Mouse (Mus musculus): ENCODE data around the gene Wbp1l. TPM values are rescaled to one million over a fixed set of nuclear protein-coding genes. Genes with fewer than 3 reads are reported as not detected.

Wbp1l gene
- total and polyA plus RNA-seq, 2 experiments from 2014 or later, result 27.1 to 44.8 TPM

- ATAC-seq (ENCODE audit: low FRiP score), result no peak
- no peak overlapping the region for H3K4me2 ChIP-seq (ENCODE audit: low read depth, low read length, poor library complexity, severe bottlenecking)
- WGBS, result 86% methylated on average over 10 of the region's 10 CpGs
- no peaks in the 10 kb centered on the region for H3K27me3 ChIP-seq (ENCODE audit: insufficient read depth, low read length)
- no peak overlapping the region for H3K27ac ChIP-seq (ENCODE audit: low read depth, low read length)
- no peaks in the 10 kb centered on the region for H3K36me3 ChIP-seq (ENCODE audit: insufficient read depth, low read length)
- no peak for TF ChIP-seq CTCF (IDR thresholded peaks at IDR 0.05)
- no peak for DNase-seq (ENCODE audit: low spot score)
- no peak overlapping the region for H3K9ac ChIP-seq (replicated peaks; ENCODE audit: low read length, poor library complexity, severe bottlenecking)
- H3K4me1 ChIP-seq (ENCODE audit: insufficient read depth, low read length), result peaks cover 5% of the 10 kb centered on the region; the same call in 1 of the 2 replicates
- no peaks in the 10 kb centered on the region for H3K9me3 ChIP-seq (ENCODE audit: low read length)
- no peak overlapping the region for H3K4me3 ChIP-seq (ENCODE audit: low read depth, low read length)
Measured at GRCm38 (mm10) chr19:46628403-46628802, 29.5 kb downstream of the Wbp1l start.

- no peaks in the 10 kb centered on the region for H3K36me3 ChIP-seq (ENCODE audit: insufficient read depth, low read length)
- no peak overlapping the region for H3K9ac ChIP-seq (replicated peaks; ENCODE audit: low read length, poor library complexity, severe bottlenecking)
- H3K4me3 ChIP-seq (ENCODE audit: low read depth, low read length), result no peak overlapping the region
- no peak overlapping the region for H3K27ac ChIP-seq (ENCODE audit: low read depth, low read length)
- H3K27me3 ChIP-seq (ENCODE audit: insufficient read depth, low read length), result no peaks in the 10 kb centered on the region
- 65% methylated on average over 9 of the region's 9 CpGs for WGBS
- no peak for TF ChIP-seq CTCF (IDR thresholded peaks at IDR 0.05)
- no peak for DNase-seq (ENCODE audit: low spot score)
- H3K9me3 ChIP-seq (ENCODE audit: low read length), result no peaks in the 10 kb centered on the region
- ATAC-seq (ENCODE audit: low FRiP score), result no peak
- H3K4me1 ChIP-seq (ENCODE audit: insufficient read depth, low read length), result no peaks in the 10 kb centered on the region; the same call in 1 of the 2 replicates
- H3K4me2 ChIP-seq (ENCODE audit: low read depth, low read length, poor library complexity, severe bottlenecking), result no peak overlapping the region
Measured at GRCm38 (mm10) chr19:46629807-46630206, 30.9 kb downstream of the Wbp1l start.

- no peaks in the 10 kb centered on the region for H3K27me3 ChIP-seq (ENCODE audit: insufficient read depth, low read length)
- H3K4me3 ChIP-seq (ENCODE audit: low read depth, low read length), result no peak overlapping the region
- TF ChIP-seq CTCF (IDR thresholded peaks at IDR 0.05), result no peak
- no peak overlapping the region for H3K27ac ChIP-seq (ENCODE audit: low read depth, low read length)
- ATAC-seq (ENCODE audit: low FRiP score), result no peak
- no peaks in the 10 kb centered on the region; the same call in 1 of the 2 replicates for H3K4me1 ChIP-seq (ENCODE audit: insufficient read depth, low read length)
- H3K9ac ChIP-seq (replicated peaks; ENCODE audit: low read length, poor library complexity, severe bottlenecking), result no peak overlapping the region
- H3K9me3 ChIP-seq (ENCODE audit: low read length), result no peaks in the 10 kb centered on the region
- no peaks in the 10 kb centered on the region for H3K36me3 ChIP-seq (ENCODE audit: insufficient read depth, low read length)
- WGBS, result 69% methylated on average over 9 of the region's 9 CpGs
- DNase-seq (ENCODE audit: low spot score), result no peak
- H3K4me2 ChIP-seq (ENCODE audit: low read depth, low read length, poor library complexity, severe bottlenecking), result no peak overlapping the region
Measured at GRCm38 (mm10) chr19:46631637-46632036, 32.8 kb downstream of the Wbp1l start.

GRCm38 (mm10) chr19:46635766-46636165 is 36.9 kb downstream of the Wbp1l start:
- H3K27me3 ChIP-seq (ENCODE audit: insufficient read depth, low read length), result no peaks in the 10 kb centered on the region
- H3K4me3 ChIP-seq (ENCODE audit: low read depth, low read length), result no peak overlapping the region
- no peak for ATAC-seq (ENCODE audit: low FRiP score)
- no peak for TF ChIP-seq CTCF (IDR thresholded peaks at IDR 0.05)
- H3K27ac ChIP-seq (ENCODE audit: low read depth, low read length), result no peak overlapping the region
- DNase-seq (ENCODE audit: low spot score), result no peak
- no peaks in the 10 kb centered on the region for H3K4me1 ChIP-seq (ENCODE audit: insufficient read depth, low read length)
- H3K4me2 ChIP-seq (ENCODE audit: low read depth, low read length, poor library complexity, severe bottlenecking), result no peak overlapping the region
- 57% methylated on average over 9 of the region's 9 CpGs for whole genome bisulfite sequencing
- H3K36me3 ChIP-seq (ENCODE audit: insufficient read depth, low read length), result no peaks in the 10 kb centered on the region
- H3K9ac ChIP-seq (replicated peaks; ENCODE audit: low read length, poor library complexity, severe bottlenecking), result no peak overlapping the region
- H3K9me3 ChIP-seq (ENCODE audit: low read length), result no peaks in the 10 kb centered on the region

GRCm38 (mm10) chr19:46637598-46637997 is 38.7 kb downstream of the Wbp1l start:
- no peak overlapping the region for H3K9ac ChIP-seq (replicated peaks; ENCODE audit: low read length, poor library complexity, severe bottlenecking)
- H3K27me3 ChIP-seq (ENCODE audit: insufficient read depth, low read length), result no peaks in the 10 kb centered on the region
- H3K4me3 ChIP-seq (ENCODE audit: low read depth, low read length), result no peak overlapping the region
- WGBS, result 61% methylated on average over 6 of the region's 6 CpGs
- H3K27ac ChIP-seq (ENCODE audit: low read depth, low read length), result no peak overlapping the region
- ATAC-seq (ENCODE audit: low FRiP score) (no peak), DNase-seq (ENCODE audit: low spot score) (no peak)
- TF ChIP-seq CTCF (IDR thresholded peaks at IDR 0.05), result no peak
- peaks cover 4% of the 10 kb centered on the region; the same call in 1 of the 2 replicates for H3K36me3 ChIP-seq (ENCODE audit: insufficient read depth, low read length)
- no peak overlapping the region for H3K4me2 ChIP-seq (ENCODE audit: low read depth, low read length, poor library complexity, severe bottlenecking)
- H3K4me1 ChIP-seq (ENCODE audit: insufficient read depth, low read length), result peaks cover 3% of the 10 kb centered on the region; the same call in 1 of the 2 replicates
- H3K9me3 ChIP-seq (ENCODE audit: low read length), result no peaks in the 10 kb centered on the region

- no peak overlapping the region for H3K27ac ChIP-seq (ENCODE audit: low read depth, low read length)
- H3K9me3 ChIP-seq (ENCODE audit: low read length), result no peaks in the 10 kb centered on the region
- H3K4me2 ChIP-seq (ENCODE audit: low read depth, low read length, poor library complexity, severe bottlenecking), result no peak overlapping the region
- no peak for TF ChIP-seq CTCF (IDR thresholded peaks at IDR 0.05)
- no peak for ATAC-seq (ENCODE audit: low FRiP score)
- no peak overlapping the region for H3K9ac ChIP-seq (replicated peaks; ENCODE audit: low read length, poor library complexity, severe bottlenecking)
- DNase-seq (ENCODE audit: low spot score), result no peak
- H3K4me1 ChIP-seq (ENCODE audit: insufficient read depth, low read length), result peaks cover 3% of the 10 kb centered on the region; the same call in 1 of the 2 replicates
- no peaks in the 10 kb centered on the region for H3K27me3 ChIP-seq (ENCODE audit: insufficient read depth, low read length)
- peaks cover 4% of the 10 kb centered on the region; the same call in 1 of the 2 replicates for H3K36me3 ChIP-seq (ENCODE audit: insufficient read depth, low read length)
- no peak overlapping the region for H3K4me3 ChIP-seq (ENCODE audit: low read depth, low read length)
Measured at GRCm38 (mm10) chr19:46639053-46639452, 40.2 kb downstream of the Wbp1l start.
